Mouse (Mus musculus): Measurements from ENCODE around the gene Scfd1. TPM values are rescaled to one million over a fixed set of nuclear protein-coding genes. Genes with fewer than 3 reads are reported as not detected.

Gene Scfd1
- polyA plus RNA-seq (2015; fragmentation: Nextera tagmentation; extraction: Ambion mirVana): 37.0 and 41.2 TPM in 2 replicates

GRCm38 (mm10) chr12:51377003-51377887, at the start of gene Scfd1:
Scfd1 (plus strand) TSS chr12:51377510.

DNA sequence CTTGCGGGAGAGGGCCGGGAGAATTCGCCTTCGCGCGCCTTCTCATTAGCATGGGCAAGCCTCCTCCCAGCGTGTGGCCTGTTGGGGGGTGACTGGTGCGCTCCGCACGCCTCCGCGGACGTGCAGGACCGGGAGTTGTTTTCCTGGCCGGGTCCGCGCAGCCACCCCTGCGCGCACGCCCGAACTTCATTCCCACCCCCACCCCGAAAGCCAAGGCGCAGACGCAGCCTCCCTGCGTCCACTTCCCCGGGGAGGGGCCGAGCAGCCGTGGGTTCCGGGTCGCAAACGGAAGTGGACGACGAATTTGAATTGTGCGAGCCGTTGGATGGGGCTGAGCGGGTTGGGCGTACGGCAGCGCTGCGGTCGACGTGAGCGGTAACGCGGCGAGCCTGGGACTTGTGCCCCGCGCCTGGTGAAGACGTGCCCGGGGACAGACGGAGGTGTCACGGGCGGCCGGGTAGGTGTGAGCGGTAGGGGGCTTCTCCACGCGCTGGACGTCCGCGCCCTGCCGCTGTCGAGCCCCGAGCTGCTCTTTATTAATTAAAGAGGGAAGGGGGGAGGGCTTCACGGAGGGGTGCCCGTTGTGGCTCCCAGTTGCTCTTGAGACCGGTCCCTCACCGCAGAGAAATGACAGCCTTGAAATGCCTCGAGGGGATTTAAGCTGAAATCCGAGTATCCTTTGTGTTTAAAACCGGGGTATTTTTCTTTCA, 29.2 kb upstream of the Scfd1 start, which contains the start of gene G2e3:
G2e3 (plus strand) TSS at position 74 of the 710 bp plus-strand sequence.

Other genes with a start within 250 kb of the Scfd1 start
- 17.6 and 18.5 TPM in 2 replicates for gene G2e3, start 29.4 kb upstream of the Scfd1 start, polyA plus RNA-seq (2015; fragmentation: Nextera tagmentation; extraction: Ambion mirVana)
- gene Coch, start 215.8 kb downstream of the Scfd1 start, polyA plus RNA-seq (2015; fragmentation: Nextera tagmentation; extraction: Ambion mirVana): 125 and 182 TPM in 2 replicates